In genomic region chr14:20451765-20452331, GRCm38 (mm10) we compare ENCODE assay signal across 7 mouse cellular contexts. TPM values are rescaled to one million over a fixed set of nuclear protein-coding genes. Genes with fewer than 3 reads are reported as not detected.
A peak's percentile ranks its signal among the peaks of the same experiment; 100 is the strongest.
DNase-seq lines count a peak whose midpoint lies in the region; ATAC-seq lines count a peak whose summit lies in the region.

TSS of gene Cfap70 (minus strand) at chr14:20452226.

- peak; percentile 64 for ATAC-seq in granulocyte monocyte progenitor cell, adult 5-6 weeks (replicated peaks; ENCODE audit: poor library complexity, severe bottlenecking)
- ATAC-seq in limb, embryonic 12.5 days (ENCODE audit: insufficient number of reproducible peaks, insufficient read depth, low FRiP score, low TSS enrichment, low read depth) = 0 out of 2 replicates have a peak, but pooled peaks have one; percentile 47
- ATAC-seq in midbrain, embryonic 13.5 days = peak; percentile 66

- peak within 1 kb of the TSS; percentile 71 for H3K4me2 ChIP-seq in limb, embryonic 12.5 days
- peak within 1 kb of the TSS; percentile 56 for H3K4me2 ChIP-seq in midbrain, embryonic 13.5 days (replicated peaks)

- peaks cover 2% of the 10 kb centered on the region; the same call in 1 of the 2 replicates for H3K4me1 ChIP-seq in limb, embryonic 12.5 days (replicated peaks)
- H3K4me1 ChIP-seq in midbrain, embryonic 13.5 days (replicated peaks) = 0 out of 2 replicates have a peak, but pooled peaks cover 5% of the 10 kb centered on the region

- WGBS in limb, embryonic 12.5 days = 6% methylated on average over 15 of the region's 15 CpGs
- 3% methylated on average over 15 of the region's 15 CpGs for WGBS in midbrain, embryonic 13.5 days

- H3K27ac ChIP-seq in limb, embryonic 12.5 days = no peak within 1 kb of the TSS
- no peak within 1 kb of the TSS for H3K27ac ChIP-seq in midbrain, embryonic 13.5 days

- H3K9ac ChIP-seq in limb, embryonic 12.5 days (replicated peaks) = peak within 1 kb of the TSS; percentile 47
- peak within 1 kb of the TSS; percentile 17; the same call in 1 of the 2 replicates for H3K9ac ChIP-seq in midbrain, embryonic 13.5 days (replicated peaks)

- H3K9me3 ChIP-seq in limb, embryonic 12.5 days = no peaks in the 10 kb centered on the region
- H3K9me3 ChIP-seq in midbrain, embryonic 13.5 days = no peaks in the 10 kb centered on the region

- H3K4me3 ChIP-seq in limb, embryonic 12.5 days (replicated peaks) = peak within 1 kb of the TSS; percentile 39
- peak within 1 kb of the TSS; percentile 38 for H3K4me3 ChIP-seq in midbrain, embryonic 13.5 days (replicated peaks)

- peak; percentile 87 for DNase-seq in adrenal gland, postnatal 10 days
- DNase-seq in embryo, embryonic 11 days = peak; percentile 85
- DNase-seq in kidney, adult 11 months = peak; percentile 79
- peak; percentile 19 to 59 for DNase-seq in spleen, postnatal 14 days (ENCODE audit: low spot score in 2 of 2)

- peaks cover 10% of the 10 kb centered on the region for H3K36me3 ChIP-seq in limb, embryonic 12.5 days
- H3K36me3 ChIP-seq in midbrain, embryonic 13.5 days = no peaks in the 10 kb centered on the region

- no peaks in the 10 kb centered on the region for H3K27me3 ChIP-seq in limb, embryonic 12.5 days
- H3K27me3 ChIP-seq in midbrain, embryonic 13.5 days = no peaks in the 10 kb centered on the region

RNA-seq across cellular contexts. Expression of gene Cfap70, which starts in this region (rescaled TPM):
- total RNA-seq in adrenal gland, postnatal 10 days (2021) = 1 to 10 TPM; 1.9 to 2.7 TPM
- total RNA-seq in granulocyte monocyte progenitor cell, adult 5-6 weeks (2014; fragmentation: Nextera tagmentation) = not detected in 2 replicates
- total RNA-seq in granulocyte monocyte progenitor cell, adult 5-6 weeks (2017) = not detected in 2 replicates
- polyA plus RNA-seq in limb, embryonic 12.5 days (2016; fragmentation: Nextera tagmentation; extraction: Ambion mirVana) = 0.21 and 0.64 TPM in 2 replicates
- 0.50 and 1.3 TPM in 2 replicates for polyA plus RNA-seq in midbrain, embryonic 13.5 days (2015; fragmentation: Nextera tagmentation; extraction: Ambion mirVana)

Comparison
In these comparisons a context has a peak if more than half of its experiments do, and no peak if none do; other contexts are left out.
1. Peak in ATAC-seq in granulocyte monocyte progenitor cell, adult 5-6 weeks; RNA of the gene not detected or under 1 TPM.
2. Peak in ATAC-seq, H3K4me3 ChIP-seq, H3K9ac ChIP-seq and H3K4me2 ChIP-seq in limb, embryonic 12.5 days; RNA of the gene not detected or under 1 TPM.